Mouse (Mus musculus) stomach, embryonic 14.5 days (tissue): ENCODE data around the gene Hemk1. TPM values are rescaled to one million over a fixed set of nuclear protein-coding genes. Genes with fewer than 3 reads are reported as not detected.

Source experiments
- ATAC-seq: fragments of 200-750 bp; cut with Nextera tagmentation; 2 replicates; pipeline ENCODE4 v1.8.0; 2017; ENCODE audit warnings: low read depth, moderate TSS enrichment; ENCODE audit not compliant: insufficient number of reproducible peaks, insufficient read depth, low FRiP score
- H3K27ac ChIP-seq: fragments of 300-500 bp; sonication (generic); 2 replicates; pipeline ENCODE4 v1.5.1; 2014; ENCODE audit warnings: mild to moderate bottlenecking, low read length, moderate library complexity, mixed read lengths
- H3K27me3 ChIP-seq: fragments of 300-500 bp; sonication (generic); 2 replicates; pipeline ENCODE4 v1.6.1; 2014; ENCODE audit warnings: low read length, control low read depth, mixed read lengths; ENCODE audit not compliant: control insufficient read depth, insufficient read depth
- H3K36me3 ChIP-seq: fragments of 300-500 bp; sonication (generic); 2 replicates; pipeline ENCODE4 v1.6.1; 2014; ENCODE audit warnings: mild to moderate bottlenecking, control low read depth, low read length, moderate library complexity, mixed read lengths; ENCODE audit not compliant: control insufficient read depth, insufficient read depth
- H3K4me1 ChIP-seq: fragments of 300-500 bp; sonication (generic); 2 replicates; pipeline ENCODE4 v1.6.1; 2014; ENCODE audit warnings: low read length, control low read depth, mixed read lengths; ENCODE audit not compliant: control insufficient read depth, insufficient read depth
- H3K4me2 ChIP-seq: fragments of 300-500 bp; sonication (generic); replicated peaks from 2 replicates; pipeline ENCODE4 v1.6.1; 2014; ENCODE audit warnings: low read depth, low read length, control low read depth
- H3K4me3 ChIP-seq: fragments of 300-500 bp; sonication (generic); 2 replicates; pipeline ENCODE4 v1.5.1; 2014; ENCODE audit warnings: low read depth, low read length, control low read depth
- H3K9ac ChIP-seq: fragments of 300-500 bp; sonication (generic); replicated peaks from 2 replicates; pipeline ENCODE4 v1.6.1; 2014; ENCODE audit warnings: low read depth, mild to moderate bottlenecking, control low read depth, low read length, moderate library complexity, mixed read lengths
- H3K9me3 ChIP-seq: fragments of 300-500 bp; sonication (generic); 2 replicates; pipeline ENCODE4 v1.6.1; 2016; ENCODE audit warnings: low read depth, low read length, control low read depth; ENCODE audit not compliant: control insufficient read depth
- WGBS: fragments of 180-500 bp; shearing (Covaris S2); extraction: QIAGEN DNeasy Blood & Tissue Kit; methylation state at CpG from one replicate; pipeline ENCODE4 v1.1.7; 2014; 5-methylcytosine and 5-hydroxymethylcytosine counted together
- polyA plus RNA-seq: library from polyadenylated mRNA; unstranded; fragments of >200 nt; fragmentation: Nextera tagmentation; extraction: Ambion mirVana; gene quantifications from 2 replicates; pipeline ENCODE4 v1.2.1, GENCODE M21; 2014

Gene Hemk1
- polyA plus RNA-seq, 1 experiment from 2014 or later = 12.4 TPM

GRCm38 (mm10) chr9:107298059-107298780, 39.9 kb downstream of the Hemk1 start:
- Histone ChIP-seq H3K4me3 (peak overlapping the region; percentile 63; the same call in 1 of the 2 replicates), H3K4me2 (peak overlapping the region; percentile 73), H3K9me3 (no peaks in the 10 kb centered on the region), H3K9ac (no peak overlapping the region), H3K4me1 (peaks cover 18% of the 10 kb centered on the region; the same call in 1 of the 2 replicates), H3K36me3 (peaks cover 13% of the 10 kb centered on the region), H3K27me3 (no peaks in the 10 kb centered on the region), H3K27ac (0 out of 2 replicates have a peak overlapping the region, but pooled peaks have one; percentile 28)
- no peak for ATAC-seq
- WGBS = 70% methylated on average over 8 of the region's 8 CpGs

- no peaks in the 10 kb centered on the region for H3K9me3 ChIP-seq
- no peak for ATAC-seq
- 70% methylated on average over 4 of the region's 4 CpGs for WGBS
- H3K36me3 ChIP-seq = peaks cover 13% of the 10 kb centered on the region
- H3K9ac ChIP-seq = peak overlapping the region; percentile 59; the same call in 1 of the 2 replicates
- peaks cover 18% of the 10 kb centered on the region; the same call in 1 of the 2 replicates for H3K4me1 ChIP-seq
- peak overlapping the region; percentile 73 for H3K4me2 ChIP-seq
- no peaks in the 10 kb centered on the region for H3K27me3 ChIP-seq
- H3K4me3 ChIP-seq = peak overlapping the region; percentile 63
- H3K27ac ChIP-seq = no peak overlapping the region
Measured at GRCm38 (mm10) chr9:107297658-107298057, 40.5 kb downstream of the Hemk1 start.

GRCm38 (mm10) chr9:107297059-107297458, 41.1 kb downstream of the Hemk1 start:
- ATAC-seq = no peak
- Histone ChIP-seq H3K27me3 (no peaks in the 10 kb centered on the region), H3K27ac (peak overlapping the region; percentile 59; the same call in 1 of the 2 replicates), H3K4me3 (peak overlapping the region; percentile 63), H3K9me3 (no peaks in the 10 kb centered on the region), H3K4me1 (peaks cover 18% of the 10 kb centered on the region; the same call in 1 of the 2 replicates), H3K36me3 (peaks cover 13% of the 10 kb centered on the region), H3K4me2 (peak overlapping the region; percentile 73), H3K9ac (peak overlapping the region; percentile 59)
- WGBS = 7% methylated on average over 16 of the region's 16 CpGs

- H3K27ac ChIP-seq = peak overlapping the region; percentile 59; the same call in 1 of the 2 replicates
- peak overlapping the region; percentile 73 for H3K4me2 ChIP-seq
- WGBS = under 1% methylated on average over 31 of the region's 31 CpGs
- peak; percentile 94 for ATAC-seq
- H3K4me1 ChIP-seq = peaks cover 18% of the 10 kb centered on the region; the same call in 1 of the 2 replicates
- peak overlapping the region; percentile 63 for H3K4me3 ChIP-seq
- H3K9ac ChIP-seq = peak overlapping the region; percentile 59
- H3K27me3 ChIP-seq = no peaks in the 10 kb centered on the region
- peaks cover 8% of the 10 kb centered on the region for H3K36me3 ChIP-seq
- H3K9me3 ChIP-seq = no peaks in the 10 kb centered on the region
Measured at GRCm38 (mm10) chr9:107296501-107296965, 41.6 kb downstream of the Hemk1 start.

GRCm38 (mm10) chr9:107296041-107296440, 42.1 kb downstream of the Hemk1 start:
- 4% methylated on average over 14 of the region's 14 CpGs for WGBS
- Histone ChIP-seq H3K9ac (0 out of 2 replicates have a peak overlapping the region, but pooled peaks have one; percentile 14), H3K27me3 (no peaks in the 10 kb centered on the region), H3K4me3 (peak overlapping the region; percentile 63), H3K27ac (peak overlapping the region; percentile 52; the same call in 1 of the 2 replicates), H3K4me1 (peaks cover 18% of the 10 kb centered on the region; the same call in 1 of the 2 replicates), H3K36me3 (peaks cover 3% of the 10 kb centered on the region; the same call in 1 of the 2 replicates), H3K9me3 (no peaks in the 10 kb centered on the region), H3K4me2 (peak overlapping the region; percentile 73)
- ATAC-seq = peak; percentile 24

DNA sequence AAGGTAGTCTGAATTCAATTTTAAA, 42.3 kb downstream of the Hemk1 start, which contains the start of gene Cish:
Gene Cish, plus strand, starts transcription at position 11 of the 25 bp plus-strand sequence.
- peak within 1 kb of the TSS; percentile 63 for H3K4me3 ChIP-seq
- peaks cover under 1% of the 10 kb centered on the region; the same call in 1 of the 2 replicates for H3K36me3 ChIP-seq
- ATAC-seq = no peak
- peak within 1 kb of the TSS; percentile 73 for H3K4me2 ChIP-seq
- peaks cover 18% of the 10 kb centered on the region; the same call in 1 of the 2 replicates for H3K4me1 ChIP-seq
- H3K9me3 ChIP-seq = no peaks in the 10 kb centered on the region
- peak within 1 kb of the TSS; percentile 59; the same call in 1 of the 2 replicates for H3K27ac ChIP-seq
- no peaks in the 10 kb centered on the region for H3K27me3 ChIP-seq
- H3K9ac ChIP-seq = peak within 1 kb of the TSS; percentile 59

DNA sequence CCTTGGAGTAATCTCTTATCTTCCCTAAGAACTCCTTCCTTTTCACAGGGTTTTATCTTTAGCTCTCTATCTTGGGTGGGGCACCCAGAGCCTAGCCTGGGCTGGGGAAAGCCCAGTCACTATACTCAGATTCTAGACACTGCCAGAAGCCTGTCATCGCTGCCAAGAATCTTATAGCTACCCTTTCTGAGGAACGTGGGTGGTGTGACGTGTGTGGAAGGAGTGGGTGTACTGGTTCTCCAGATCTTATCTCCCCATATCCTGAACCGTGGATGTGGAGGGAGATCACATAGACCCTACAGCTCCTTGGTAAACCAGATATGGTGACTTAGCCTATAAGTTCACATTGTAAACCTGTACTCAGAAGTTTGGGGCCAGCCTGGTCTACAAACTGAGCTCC, 42.5 kb downstream of the Hemk1 start:
- no peaks in the 10 kb centered on the region; the same call in 1 of the 2 replicates for H3K36me3 ChIP-seq
- H3K9ac ChIP-seq = no peak overlapping the region
- H3K27me3 ChIP-seq = no peaks in the 10 kb centered on the region
- H3K4me2 ChIP-seq = peak overlapping the region; percentile 73
- peak overlapping the region; percentile 63; the same call in 1 of the 2 replicates for H3K4me3 ChIP-seq
- H3K9me3 ChIP-seq = no peaks in the 10 kb centered on the region
- 54% methylated on average over 4 of the region's 4 CpGs for WGBS
- no peak overlapping the region for H3K27ac ChIP-seq
- H3K4me1 ChIP-seq = peaks cover 18% of the 10 kb centered on the region; the same call in 1 of the 2 replicates
- ATAC-seq = no peak

DNA sequence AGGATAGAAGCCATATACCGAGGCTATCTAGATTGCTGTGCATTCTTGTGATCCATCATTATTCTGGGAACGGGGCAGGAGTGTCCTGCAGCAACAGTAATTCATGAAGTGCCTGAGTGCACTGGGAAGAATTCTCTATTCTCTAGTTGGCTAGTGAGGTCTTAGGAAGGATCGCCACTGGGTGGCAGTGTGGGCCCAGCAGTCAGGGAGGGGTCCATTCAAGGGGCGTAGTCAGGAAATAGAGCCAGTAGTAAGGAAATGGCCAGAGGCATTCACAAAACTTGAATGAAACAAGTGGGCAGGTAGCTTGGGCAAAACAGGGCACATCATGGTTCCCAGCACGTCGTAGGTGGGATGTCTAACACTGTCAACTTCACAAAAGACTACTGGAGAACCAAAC, 43.9 kb downstream of the Hemk1 start:
- Histone ChIP-seq H3K4me1 (peaks cover 17% of the 10 kb centered on the region; the same call in 1 of the 2 replicates), H3K4me3 (no peak overlapping the region), H3K27ac (no peak overlapping the region), H3K27me3 (no peaks in the 10 kb centered on the region), H3K4me2 (no peak overlapping the region), H3K9me3 (no peaks in the 10 kb centered on the region), H3K36me3 (no peaks in the 10 kb centered on the region), H3K9ac (no peak overlapping the region)
- 3% methylated on average over 6 of the region's 6 CpGs for WGBS
- no peak for ATAC-seq
